Mouse (Mus musculus) neural tube, embryonic 13.5 days (tissue): ENCODE data around the gene Slc38a1. TPM values are rescaled to one million over a fixed set of nuclear protein-coding genes. Genes with fewer than 3 reads are reported as not detected.
"Not testable (repeated sequence)": the region's sequence is repeated elsewhere in the genome, so short reads cannot be mapped to it uniquely, and the experiment has no call there.

Experiments
- ATAC-seq: fragments of 200-750 bp; cut with Nextera tagmentation; 2 replicates; pipeline ENCODE4 v1.8.0; 2017; ENCODE audit warnings: low read depth, mild to moderate bottlenecking, moderate TSS enrichment, moderate library complexity
- H3K27ac ChIP-seq: fragments of 300-500 bp; sonication (generic); replicated peaks from 2 replicates; pipeline ENCODE4 v1.5.1; 2015; ENCODE audit warnings: moderate library complexity, mild to moderate bottlenecking, inconsistent platforms
- H3K27me3 ChIP-seq: fragments of 300-500 bp; sonication (generic); 2 replicates; pipeline ENCODE4 v1.6.1; 2015; ENCODE audit warnings: mild to moderate bottlenecking, inconsistent platforms
- H3K36me3 ChIP-seq: fragments of 300-500 bp; sonication (generic); 2 replicates; pipeline ENCODE4 v1.6.1; 2015; ENCODE audit warnings: mild to moderate bottlenecking, inconsistent platforms
- H3K4me1 ChIP-seq: fragments of 300-500 bp; sonication (generic); replicated peaks from 2 replicates; pipeline ENCODE4 v1.6.1; 2015; ENCODE audit warnings: inconsistent platforms
- H3K4me2 ChIP-seq: fragments of 300-500 bp; sonication (generic); 2 replicates; pipeline ENCODE4 v1.6.1; 2015; ENCODE audit warnings: inconsistent platforms, mild to moderate bottlenecking, moderate library complexity
- H3K4me3 ChIP-seq: fragments of 300-500 bp; sonication (generic); 2 replicates; pipeline ENCODE4 v1.5.1; 2015; ENCODE audit warnings: mild to moderate bottlenecking, inconsistent platforms
- H3K9ac ChIP-seq: fragments of 300-500 bp; sonication (generic); 2 replicates; pipeline ENCODE4 v1.6.1; 2015; ENCODE audit warnings: moderate library complexity, mild to moderate bottlenecking, inconsistent platforms
- H3K9me3 ChIP-seq: fragments of 300-500 bp; sonication (generic); 2 replicates; pipeline ENCODE4 v1.6.1; 2016; ENCODE audit warnings: inconsistent platforms
- WGBS: fragments of 180-500 bp; shearing (Covaris S2); methylation state at CpG from one replicate; pipeline ENCODE4 v1.1.7; 2015; 5-methylcytosine and 5-hydroxymethylcytosine counted together
- polyA plus RNA-seq: library from polyadenylated mRNA; unstranded; fragments of >200 nt; fragmentation: Nextera tagmentation; extraction: Ambion mirVana; gene quantifications from 2 replicates; pipeline ENCODE4 v1.2.1, GENCODE M21; 2015

The Slc38a1 gene
- polyA plus RNA-seq, 1 experiment from 2014 or later = 140 TPM

DNA sequence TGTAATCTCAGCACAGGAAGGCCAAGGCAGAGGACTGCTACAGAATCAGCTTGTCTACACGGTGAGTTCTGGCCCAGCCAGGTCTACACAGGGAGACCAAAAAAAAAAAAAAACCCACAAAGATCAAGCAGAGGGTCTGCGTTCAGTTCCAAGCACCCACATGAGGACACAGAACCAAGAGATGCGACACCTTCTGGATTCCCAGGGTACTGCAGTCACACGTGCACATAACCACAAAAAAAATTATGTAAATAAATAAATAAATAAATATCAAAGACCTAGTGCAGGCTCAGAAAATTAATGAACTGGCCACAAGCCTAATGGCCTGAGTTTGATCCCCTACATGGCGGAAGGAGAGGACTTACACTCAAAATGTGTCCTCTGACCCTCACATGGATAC lies 10.5 kb downstream of the Slc38a1 start:
- H3K9ac ChIP-seq = no peak overlapping the region
- no peak for ATAC-seq
- no peak overlapping the region for H3K4me3 ChIP-seq
- 92% methylated on average over 5 of the region's 5 CpGs for WGBS
- peaks cover 5% of the 10 kb centered on the region for H3K4me1 ChIP-seq
- H3K27me3 ChIP-seq = no peaks in the 10 kb centered on the region
- peaks cover 45% of the 10 kb centered on the region for H3K36me3 ChIP-seq
- H3K27ac ChIP-seq = no peak overlapping the region
- H3K9me3 ChIP-seq = peaks cover 8% of the 10 kb centered on the region
- no peak overlapping the region for H3K4me2 ChIP-seq

DNA sequence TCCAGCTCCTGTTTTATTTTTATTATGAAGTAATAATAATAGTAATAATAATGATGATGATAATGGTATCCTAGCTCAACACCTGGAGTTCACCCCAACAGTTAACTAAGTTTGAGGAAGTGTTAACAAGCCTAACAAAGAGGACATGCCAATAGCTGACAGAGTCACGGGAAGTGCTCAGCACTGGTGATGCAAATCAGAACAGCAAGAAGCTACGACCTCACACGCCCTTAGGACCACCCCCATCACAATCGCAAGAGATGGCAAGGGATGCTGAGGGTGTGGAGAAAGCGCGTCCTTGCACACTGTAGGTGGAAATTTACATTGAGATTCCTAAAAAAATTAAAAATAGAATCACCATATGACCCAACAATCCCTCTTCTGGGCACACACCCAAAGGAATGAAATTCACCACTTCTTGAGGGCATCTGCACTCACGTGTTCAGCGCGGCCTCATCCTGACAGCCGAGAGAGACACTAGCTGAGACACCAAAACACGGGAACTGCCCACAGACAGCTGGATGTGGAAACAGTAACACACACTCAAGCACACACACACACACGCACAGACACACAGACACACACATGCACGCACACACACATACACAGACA lies 11.5 kb downstream of the Slc38a1 start:
- H3K4me1 ChIP-seq = peaks cover 12% of the 10 kb centered on the region
- no peak overlapping the region for H3K9ac ChIP-seq
- peaks cover 8% of the 10 kb centered on the region for H3K9me3 ChIP-seq
- peaks cover 41% of the 10 kb centered on the region for H3K36me3 ChIP-seq
- no peak overlapping the region for H3K4me3 ChIP-seq
- WGBS = 88% methylated on average over 13 of the region's 13 CpGs
- no peak for ATAC-seq
- no peaks in the 10 kb centered on the region for H3K27me3 ChIP-seq
- H3K4me2 ChIP-seq = no peak overlapping the region
- H3K27ac ChIP-seq = no peak overlapping the region

DNA sequence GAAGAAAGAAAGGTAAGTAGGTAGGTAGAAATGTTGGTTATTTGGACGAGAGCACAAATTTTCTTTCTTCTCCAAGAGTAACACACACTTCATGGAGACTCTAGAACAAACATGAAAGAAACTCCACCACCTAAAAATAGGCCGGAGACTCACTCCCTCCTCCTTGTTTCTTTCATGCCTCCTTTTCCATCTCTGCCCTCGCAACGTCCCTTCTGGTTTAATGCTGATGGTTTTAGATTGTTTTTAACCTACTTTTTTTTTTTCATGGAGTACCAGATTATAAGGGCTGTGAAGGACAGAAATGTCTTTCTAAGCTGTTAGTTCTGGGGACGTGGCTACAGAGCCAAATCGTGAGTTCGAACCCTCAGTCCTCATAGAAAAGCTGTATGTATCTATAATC lies 14.5 kb downstream of the Slc38a1 start:
- 0 out of 2 replicates have a peak, but pooled peaks cover 3% of the 10 kb centered on the region for H3K9me3 ChIP-seq
- 94% methylated on average over 7 of the region's 7 CpGs for WGBS
- no peak for ATAC-seq
- H3K9ac ChIP-seq = no peak overlapping the region
- no peak overlapping the region for H3K27ac ChIP-seq
- no peak overlapping the region for H3K4me2 ChIP-seq
- H3K27me3 ChIP-seq = no peaks in the 10 kb centered on the region
- H3K4me3 ChIP-seq = no peak overlapping the region
- peaks cover 12% of the 10 kb centered on the region for H3K4me1 ChIP-seq
- peaks cover 32% of the 10 kb centered on the region for H3K36me3 ChIP-seq

DNA sequence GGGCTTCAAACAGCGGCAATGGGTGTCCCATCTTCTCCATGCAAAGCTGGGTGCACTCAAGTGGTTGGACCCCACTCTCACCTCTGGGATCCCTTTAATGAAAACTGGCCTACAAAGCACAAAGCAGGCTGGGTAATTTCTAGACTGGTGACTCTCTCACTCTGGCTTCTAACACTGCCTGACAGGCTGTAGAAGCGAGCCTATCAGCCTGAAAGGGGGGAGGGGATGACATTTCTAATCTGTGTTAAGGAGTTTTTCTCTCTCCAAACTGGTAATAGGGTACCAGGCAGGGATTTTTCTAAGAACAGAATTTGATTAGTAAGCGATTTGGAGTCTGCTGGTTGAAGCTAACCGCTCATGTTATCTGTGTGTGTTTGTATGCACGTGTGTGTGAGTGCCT lies 15.8 kb downstream of the Slc38a1 start:
- H3K4me3 ChIP-seq = no peak overlapping the region
- no peak overlapping the region for H3K9ac ChIP-seq
- peaks cover 12% of the 10 kb centered on the region for H3K4me1 ChIP-seq
- no peak overlapping the region for H3K27ac ChIP-seq
- H3K9me3 ChIP-seq = 0 out of 2 replicates have a peak, but pooled peaks cover 4% of the 10 kb centered on the region
- peaks cover 32% of the 10 kb centered on the region for H3K36me3 ChIP-seq
- 82% methylated on average over 5 of the region's 5 CpGs for WGBS
- ATAC-seq = no peak
- no peak overlapping the region for H3K4me2 ChIP-seq
- H3K27me3 ChIP-seq = no peaks in the 10 kb centered on the region

DNA sequence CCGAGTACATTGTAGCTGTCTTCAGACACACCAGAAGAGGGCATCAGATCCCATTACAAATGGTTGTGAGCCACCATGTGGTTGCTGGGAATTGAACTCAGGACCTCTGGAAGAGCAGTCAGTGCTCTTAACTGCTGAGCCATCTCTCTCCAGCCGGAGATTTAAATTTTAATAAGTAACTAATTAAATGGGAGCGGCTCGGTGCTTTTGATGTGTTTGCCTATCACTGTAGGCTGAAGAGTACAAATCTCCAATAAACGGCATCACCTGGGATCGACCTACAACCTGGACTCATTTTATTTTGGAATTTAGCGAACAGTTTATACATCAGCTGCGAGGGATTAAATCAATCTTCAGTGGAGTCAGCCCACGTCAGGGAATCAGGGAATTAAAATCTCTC lies 17.7 kb downstream of the Slc38a1 start:
- 85% methylated on average over 9 of the region's 9 CpGs for WGBS
- Histone ChIP-seq H3K4me1 (peaks cover 11% of the 10 kb centered on the region), H3K36me3 (peaks cover 51% of the 10 kb centered on the region)
- ATAC-seq, H3K4me3 ChIP-seq, H3K9me3 ChIP-seq, H3K27me3 ChIP-seq, H3K4me2 ChIP-seq, H3K9ac ChIP-seq, H3K27ac ChIP-seq: not testable (repeated sequence)

DNA sequence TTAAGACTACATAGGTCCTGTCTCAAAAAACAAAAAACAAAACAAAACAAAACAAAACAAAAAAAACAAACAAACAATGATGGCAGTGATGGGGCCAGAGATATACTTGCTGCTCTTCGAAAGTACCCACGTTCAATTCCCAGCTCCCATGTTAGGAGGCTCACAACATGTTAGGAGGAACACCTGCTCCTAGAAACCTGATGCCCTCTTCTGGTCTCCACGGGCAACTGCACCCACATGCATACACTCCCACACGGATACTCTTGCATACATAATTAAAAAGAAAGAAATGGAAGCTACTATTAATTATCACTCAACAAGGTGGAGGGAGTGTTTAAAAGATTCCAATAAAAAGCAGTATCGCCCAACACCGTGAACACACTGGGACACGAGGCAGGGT lies 20.3 kb downstream of the Slc38a1 start:
- ATAC-seq = no peak
- peaks cover 8% of the 10 kb centered on the region; the same call in 1 of the 2 replicates for H3K4me1 ChIP-seq
- no peak overlapping the region for H3K4me3 ChIP-seq
- 0 out of 2 replicates have a peak, but pooled peaks cover 4% of the 10 kb centered on the region for H3K9me3 ChIP-seq
- H3K36me3 ChIP-seq = peaks cover 70% of the 10 kb centered on the region
- H3K27me3 ChIP-seq = no peaks in the 10 kb centered on the region
- H3K9ac ChIP-seq = no peak overlapping the region
- H3K27ac ChIP-seq = no peak overlapping the region
- no peak overlapping the region for H3K4me2 ChIP-seq
- 95% methylated on average over 7 of the region's 7 CpGs for WGBS

DNA sequence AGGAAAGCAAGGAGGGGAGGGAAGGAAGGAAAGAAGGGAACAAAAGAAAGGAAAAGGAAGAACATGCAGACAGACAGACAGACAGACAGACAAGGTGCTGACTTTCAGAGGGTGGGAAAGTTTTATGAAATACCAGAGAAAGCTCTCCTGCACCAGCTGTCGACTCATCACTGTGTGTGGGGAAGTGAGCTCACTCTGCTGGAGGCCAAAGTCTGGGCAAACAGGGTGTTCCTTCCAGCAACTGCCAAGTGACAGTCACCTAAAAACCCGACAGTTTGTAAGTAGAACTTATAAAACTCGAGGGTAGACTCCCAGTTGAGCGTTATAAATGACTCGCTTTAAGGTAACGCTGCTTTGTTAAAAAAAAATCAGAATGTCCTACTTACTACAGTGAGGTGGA lies 21.0 kb downstream of the Slc38a1 start:
- 0 out of 2 replicates have a peak, but pooled peaks cover 4% of the 10 kb centered on the region for H3K9me3 ChIP-seq
- no peak for ATAC-seq
- no peak overlapping the region for H3K9ac ChIP-seq
- H3K4me3 ChIP-seq = no peak overlapping the region
- peaks cover 77% of the 10 kb centered on the region for H3K36me3 ChIP-seq
- H3K27me3 ChIP-seq = no peaks in the 10 kb centered on the region
- H3K4me1 ChIP-seq = peaks cover 2% of the 10 kb centered on the region; the same call in 1 of the 2 replicates
- no peak overlapping the region for H3K27ac ChIP-seq
- 90% methylated on average over 6 of the region's 6 CpGs for WGBS
- no peak overlapping the region for H3K4me2 ChIP-seq

DNA sequence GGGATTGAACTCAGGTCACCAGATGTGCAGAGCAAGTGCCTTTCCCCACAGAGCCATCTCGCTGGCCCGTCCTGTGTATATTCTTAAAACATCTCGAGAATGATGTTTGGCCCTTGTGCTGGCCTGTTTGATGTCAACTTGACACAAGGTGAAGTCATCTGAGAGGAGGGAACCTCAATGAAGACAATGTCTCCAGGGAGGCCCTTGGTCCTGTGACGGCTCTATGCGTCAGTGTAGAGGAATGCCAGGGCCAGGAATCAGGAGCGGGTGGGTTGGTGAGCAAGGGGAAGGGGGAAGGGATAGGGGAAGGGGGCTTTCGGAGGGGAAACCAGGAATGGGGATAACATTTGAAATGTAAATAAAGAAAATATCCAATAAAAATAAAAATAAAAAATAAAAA lies 25.2 kb downstream of the Slc38a1 start:
- peaks cover 93% of the 10 kb centered on the region for H3K36me3 ChIP-seq
- H3K4me1 ChIP-seq = no peaks in the 10 kb centered on the region
- no peak overlapping the region for H3K4me2 ChIP-seq
- no peak overlapping the region for H3K9ac ChIP-seq
- peaks cover 15% of the 10 kb centered on the region for H3K9me3 ChIP-seq
- no peak overlapping the region for H3K4me3 ChIP-seq
- 94% methylated on average over 7 of the region's 7 CpGs for WGBS
- ATAC-seq = no peak
- no peaks in the 10 kb centered on the region for H3K27me3 ChIP-seq
- no peak overlapping the region for H3K27ac ChIP-seq

DNA sequence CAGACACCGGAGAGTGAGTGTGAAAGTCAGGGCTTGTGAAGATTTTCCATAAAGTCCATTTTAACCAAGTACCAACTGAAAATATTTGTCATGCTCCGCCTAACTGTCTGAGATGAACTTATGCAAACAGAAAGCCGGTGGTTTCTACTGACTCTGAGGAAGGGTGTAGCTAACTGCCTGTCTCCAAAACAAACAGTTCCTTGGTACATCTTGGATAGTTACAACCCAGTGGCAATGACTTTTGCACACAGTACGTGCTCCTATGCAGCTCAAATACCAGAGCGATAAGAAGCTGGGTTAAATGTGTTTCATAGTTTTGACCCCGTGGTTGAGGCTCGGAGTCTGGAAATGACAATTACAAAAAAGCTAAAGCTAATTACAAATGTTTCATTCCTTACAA lies 34.0 kb downstream of the Slc38a1 start:
- no peak for ATAC-seq

DNA sequence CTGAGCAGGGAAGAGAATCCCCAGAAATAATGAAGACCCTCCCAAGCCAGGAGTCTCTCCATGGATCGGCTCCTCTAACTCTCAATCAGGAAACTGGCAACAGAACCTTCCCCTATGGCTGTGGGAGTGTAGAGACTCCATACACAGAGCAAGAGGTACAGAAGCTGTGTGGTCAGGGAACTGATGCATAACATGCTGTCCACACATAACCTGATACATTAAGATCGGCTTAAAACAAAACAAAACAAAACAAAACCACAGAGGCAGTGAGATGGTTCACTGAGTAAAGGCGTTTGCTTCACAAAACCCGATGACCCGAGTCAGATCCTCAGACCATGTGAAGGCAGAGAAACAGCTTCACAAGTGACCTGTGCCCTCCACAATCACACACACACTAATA lies 35.3 kb downstream of the Slc38a1 start:
- WGBS = 91% methylated on average over 5 of the region's 5 CpGs
- H3K4me1 ChIP-seq = peaks cover 22% of the 10 kb centered on the region
- H3K4me2 ChIP-seq = no peak overlapping the region
- H3K27ac ChIP-seq = no peak overlapping the region
- H3K27me3 ChIP-seq = no peaks in the 10 kb centered on the region
- H3K36me3 ChIP-seq = peaks cover 72% of the 10 kb centered on the region
- H3K4me3 ChIP-seq = no peak overlapping the region
- no peak for ATAC-seq
- H3K9ac ChIP-seq = no peak overlapping the region
- no peaks in the 10 kb centered on the region for H3K9me3 ChIP-seq

More for the DNA sequence above, 34.0 kb downstream of the Slc38a1 start:
- H3K36me3 ChIP-seq = peaks cover 82% of the 10 kb centered on the region
- peaks cover 14% of the 10 kb centered on the region for H3K4me1 ChIP-seq
- no peak overlapping the region for H3K4me3 ChIP-seq
- no peak overlapping the region for H3K27ac ChIP-seq
- 84% methylated on average over 7 of the region's 7 CpGs for WGBS
- no peak overlapping the region for H3K9ac ChIP-seq
- no peaks in the 10 kb centered on the region for H3K9me3 ChIP-seq
- no peak overlapping the region for H3K4me2 ChIP-seq
- H3K27me3 ChIP-seq = no peaks in the 10 kb centered on the region

DNA sequence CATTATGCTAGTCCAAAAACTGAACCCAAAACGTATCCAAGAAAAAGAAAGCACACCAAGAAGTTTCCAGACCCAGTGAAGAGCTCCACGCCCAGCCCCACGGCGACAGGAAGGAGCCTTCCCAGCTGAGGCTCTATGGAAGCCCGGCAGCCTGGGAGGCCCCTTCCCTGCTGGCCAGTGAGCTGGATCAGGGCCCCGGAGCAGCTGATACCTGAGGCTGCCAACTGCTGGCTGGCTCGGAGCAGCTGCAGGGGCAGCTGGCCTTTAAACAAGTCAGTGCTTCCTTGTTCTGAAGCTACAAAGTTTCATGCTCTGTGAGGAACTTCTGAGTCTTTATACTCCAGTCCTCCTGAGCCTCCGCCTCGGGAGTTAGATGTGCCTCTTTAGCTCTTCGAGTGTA lies 38.4 kb downstream of the Slc38a1 start:
- H3K9ac ChIP-seq = no peak overlapping the region
- peaks cover 62% of the 10 kb centered on the region for H3K36me3 ChIP-seq
- H3K27ac ChIP-seq = peak overlapping the region; percentile 59
- H3K4me2 ChIP-seq = no peak overlapping the region
- WGBS = 55% methylated on average over 10 of the region's 10 CpGs
- peaks cover 50% of the 10 kb centered on the region for H3K4me1 ChIP-seq
- ATAC-seq = no peak
- no peaks in the 10 kb centered on the region for H3K9me3 ChIP-seq
- no peaks in the 10 kb centered on the region for H3K27me3 ChIP-seq
- no peak overlapping the region for H3K4me3 ChIP-seq

DNA sequence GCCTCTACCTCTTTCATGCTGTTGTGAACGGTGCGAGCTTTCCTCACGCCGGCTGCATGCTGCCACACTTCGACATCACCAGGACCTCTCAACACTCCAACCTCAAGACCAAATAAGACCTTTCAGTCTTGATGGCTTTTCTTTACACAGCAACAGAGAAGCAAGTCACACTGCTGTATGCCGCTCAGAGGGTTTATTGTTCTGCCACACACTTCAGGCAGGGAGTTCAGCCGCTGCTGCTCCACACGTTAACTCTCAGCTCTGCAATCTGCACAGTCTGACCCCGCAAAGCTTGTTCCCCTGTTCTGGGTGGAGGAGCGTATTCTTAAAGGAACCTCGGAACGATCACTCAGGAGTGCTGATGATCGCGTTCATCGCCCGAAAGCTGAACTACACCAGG lies 40.7 kb downstream of the Slc38a1 start:
- ATAC-seq = no peak
- no peak overlapping the region for H3K4me2 ChIP-seq
- 69% methylated on average over 16 of the region's 16 CpGs for WGBS
- H3K4me3 ChIP-seq = no peak overlapping the region
- peaks cover 67% of the 10 kb centered on the region for H3K4me1 ChIP-seq
- H3K9ac ChIP-seq = no peak overlapping the region
- H3K27ac ChIP-seq = 0 out of 2 replicates have a peak overlapping the region, but pooled peaks have one; percentile 7
- no peaks in the 10 kb centered on the region for H3K9me3 ChIP-seq
- no peaks in the 10 kb centered on the region for H3K27me3 ChIP-seq
- peaks cover 39% of the 10 kb centered on the region for H3K36me3 ChIP-seq
